Mouse (Mus musculus): ENCODE data around the gene Zg16. TPM values are rescaled to one million over a fixed set of nuclear protein-coding genes. Genes with fewer than 3 reads are reported as not detected.
A peak's percentile ranks its signal among the peaks of the same experiment; 100 is the strongest.
"Not testable (repeated sequence)": the region's sequence is repeated elsewhere in the genome, so short reads cannot be mapped to it uniquely, and the experiment has no call there.

The Zg16 gene
- polyA plus RNA-seq, 1 experiment from 2014 or later = not detected

GRCm38 (mm10) chr7:127085751-127086150 is 1.4 kb downstream of the Zg16 start:
- not testable (repeated sequence) for H3K4me3 ChIP-seq (ENCODE audit: low read depth, low read length); H3K27ac ChIP-seq (replicated peaks; ENCODE audit: low read depth, low read length); H3K9ac ChIP-seq (ENCODE audit: low read depth, low read length); H3K4me2 ChIP-seq (ENCODE audit: low read depth, low read length); H3K27me3 ChIP-seq (replicated peaks; ENCODE audit: control insufficient read depth, insufficient read depth, low read length); DNase-seq (ENCODE audit: low spot score); H3K4me1 ChIP-seq (ENCODE audit: control insufficient read depth, insufficient read depth, low read length); H3K9me3 ChIP-seq (ENCODE audit: control insufficient read depth, low read length); H3K36me3 ChIP-seq (ENCODE audit: control insufficient read depth, insufficient read depth, low read length); ATAC-seq (ENCODE audit: low read depth)
- WGBS = 78% methylated on average over 6 of the region's 6 CpGs

- H3K36me3 ChIP-seq (ENCODE audit: control insufficient read depth, insufficient read depth, low read length) = no peaks in the 10 kb centered on the region
- no peaks in the 10 kb centered on the region for H3K9me3 ChIP-seq (ENCODE audit: control insufficient read depth, low read length)
- no peak overlapping the region for H3K9ac ChIP-seq (ENCODE audit: low read depth, low read length)
- no peak overlapping the region for H3K27ac ChIP-seq (replicated peaks; ENCODE audit: low read depth, low read length)
- DNase-seq (ENCODE audit: low spot score) (no peak), ATAC-seq (ENCODE audit: low read depth) (no peak)
- 0 out of 2 replicates have a peak, but pooled peaks cover 3% of the 10 kb centered on the region for H3K4me1 ChIP-seq (ENCODE audit: control insufficient read depth, insufficient read depth, low read length)
- H3K4me3 ChIP-seq (ENCODE audit: low read depth, low read length) = no peak overlapping the region
- no peak overlapping the region for H3K4me2 ChIP-seq (ENCODE audit: low read depth, low read length)
- peaks cover 4% of the 10 kb centered on the region; the same call in 1 of the 2 replicates for H3K27me3 ChIP-seq (replicated peaks; ENCODE audit: control insufficient read depth, insufficient read depth, low read length)
- 70% methylated on average over 2 of the region's 2 CpGs for WGBS
Measured at GRCm38 (mm10) chr7:127084794-127085193, 2.3 kb downstream of the Zg16 start.

- H3K9ac ChIP-seq (ENCODE audit: low read depth, low read length) = no peak overlapping the region
- no peak overlapping the region for H3K4me3 ChIP-seq (ENCODE audit: low read depth, low read length)
- no peak for DNase-seq (ENCODE audit: low spot score)
- 0 out of 2 replicates have a peak, but pooled peaks cover under 1% of the 10 kb centered on the region for H3K4me1 ChIP-seq (ENCODE audit: control insufficient read depth, insufficient read depth, low read length)
- no peaks in the 10 kb centered on the region for H3K9me3 ChIP-seq (ENCODE audit: control insufficient read depth, low read length)
- no peak overlapping the region for H3K4me2 ChIP-seq (ENCODE audit: low read depth, low read length)
- ATAC-seq (ENCODE audit: low read depth) = no peak
- no peaks in the 10 kb centered on the region for H3K27me3 ChIP-seq (replicated peaks; ENCODE audit: control insufficient read depth, insufficient read depth, low read length)
- no peaks in the 10 kb centered on the region for H3K36me3 ChIP-seq (ENCODE audit: control insufficient read depth, insufficient read depth, low read length)
- WGBS = 86% methylated on average over 4 of the region's 4 CpGs
- no peak overlapping the region for H3K27ac ChIP-seq (replicated peaks; ENCODE audit: low read depth, low read length)
Measured at GRCm38 (mm10) chr7:127083689-127084088, 3.4 kb downstream of the Zg16 start.

- ATAC-seq (ENCODE audit: low read depth) = no peak
Measured at GRCm38 (mm10) chr7:127082995-127083394, 4.1 kb downstream of the Zg16 start.

GRCm38 (mm10) chr7:127082271-127082670 is 4.9 kb downstream of the Zg16 start:
- ATAC-seq (ENCODE audit: low read depth) = no peak
- Histone ChIP-seq H3K4me2 (ENCODE audit: low read depth, low read length) (no peak overlapping the region), H3K4me1 (ENCODE audit: control insufficient read depth, insufficient read depth, low read length) (no peaks in the 10 kb centered on the region), H3K27ac (replicated peaks; ENCODE audit: low read depth, low read length) (no peak overlapping the region), H3K4me3 (ENCODE audit: low read depth, low read length) (no peak overlapping the region), H3K27me3 (replicated peaks; ENCODE audit: control insufficient read depth, insufficient read depth, low read length) (no peaks in the 10 kb centered on the region), H3K9me3 (ENCODE audit: control insufficient read depth, low read length) (no peaks in the 10 kb centered on the region), H3K36me3 (ENCODE audit: control insufficient read depth, insufficient read depth, low read length) (no peaks in the 10 kb centered on the region), H3K9ac (ENCODE audit: low read depth, low read length) (no peak overlapping the region)
- DNase-seq (ENCODE audit: low spot score) = no peak
- 78% methylated on average over 8 of the region's 8 CpGs for WGBS

More at GRCm38 (mm10) chr7:127082995-127083394, 4.1 kb downstream of the Zg16 start:
- Histone ChIP-seq H3K4me1 (ENCODE audit: control insufficient read depth, insufficient read depth, low read length) (no peaks in the 10 kb centered on the region), H3K4me3 (ENCODE audit: low read depth, low read length) (no peak overlapping the region), H3K36me3 (ENCODE audit: control insufficient read depth, insufficient read depth, low read length) (no peaks in the 10 kb centered on the region), H3K4me2 (ENCODE audit: low read depth, low read length) (no peak overlapping the region), H3K9ac (ENCODE audit: low read depth, low read length) (no peak overlapping the region), H3K27ac (replicated peaks; ENCODE audit: low read depth, low read length) (no peak overlapping the region), H3K27me3 (replicated peaks; ENCODE audit: control insufficient read depth, insufficient read depth, low read length) (no peaks in the 10 kb centered on the region), H3K9me3 (ENCODE audit: control insufficient read depth, low read length) (no peaks in the 10 kb centered on the region)
- no peak for DNase-seq (ENCODE audit: low spot score)
- WGBS = 68% methylated on average over 2 of the region's 2 CpGs

GRCm38 (mm10) chr7:127080045-127080444 is 7.1 kb downstream of the Zg16 start:
- no peak overlapping the region for H3K27ac ChIP-seq (replicated peaks; ENCODE audit: low read depth, low read length)
- H3K27me3 ChIP-seq (replicated peaks; ENCODE audit: control insufficient read depth, insufficient read depth, low read length) = no peaks in the 10 kb centered on the region
- no peak overlapping the region for H3K4me2 ChIP-seq (ENCODE audit: low read depth, low read length)
- DNase-seq (ENCODE audit: low spot score) (no peak), ATAC-seq (ENCODE audit: low read depth) (no peak)
- no peak overlapping the region for H3K4me3 ChIP-seq (ENCODE audit: low read depth, low read length)
- 58% methylated on average over 3 of the region's 3 CpGs for WGBS
- no peaks in the 10 kb centered on the region for H3K36me3 ChIP-seq (ENCODE audit: control insufficient read depth, insufficient read depth, low read length)
- no peak overlapping the region for H3K9ac ChIP-seq (ENCODE audit: low read depth, low read length)
- no peaks in the 10 kb centered on the region for H3K9me3 ChIP-seq (ENCODE audit: control insufficient read depth, low read length)
- no peaks in the 10 kb centered on the region for H3K4me1 ChIP-seq (ENCODE audit: control insufficient read depth, insufficient read depth, low read length)

GRCm38 (mm10) chr7:127077692-127078091 is 9.4 kb downstream of the Zg16 start:
- Histone ChIP-seq H3K36me3 (ENCODE audit: control insufficient read depth, insufficient read depth, low read length) (no peaks in the 10 kb centered on the region), H3K27me3 (replicated peaks; ENCODE audit: control insufficient read depth, insufficient read depth, low read length) (no peaks in the 10 kb centered on the region), H3K9ac (ENCODE audit: low read depth, low read length) (no peak overlapping the region), H3K4me1 (ENCODE audit: control insufficient read depth, insufficient read depth, low read length) (no peaks in the 10 kb centered on the region), H3K4me3 (ENCODE audit: low read depth, low read length) (no peak overlapping the region), H3K27ac (replicated peaks; ENCODE audit: low read depth, low read length) (no peak overlapping the region), H3K9me3 (ENCODE audit: control insufficient read depth, low read length) (no peaks in the 10 kb centered on the region), H3K4me2 (ENCODE audit: low read depth, low read length) (no peak overlapping the region)
- DNase-seq (ENCODE audit: low spot score) (no peak), ATAC-seq (ENCODE audit: low read depth) (no peak)
- 74% methylated on average over 3 of the region's 3 CpGs for WGBS

GRCm38 (mm10) chr7:127076188-127076587 is 10.9 kb downstream of the Zg16 start:
- no peak for ATAC-seq (ENCODE audit: low read depth)
- Histone ChIP-seq H3K27me3 (replicated peaks; ENCODE audit: control insufficient read depth, insufficient read depth, low read length) (no peaks in the 10 kb centered on the region), H3K4me1 (ENCODE audit: control insufficient read depth, insufficient read depth, low read length) (no peaks in the 10 kb centered on the region), H3K27ac (replicated peaks; ENCODE audit: low read depth, low read length) (no peak overlapping the region), H3K4me2 (ENCODE audit: low read depth, low read length) (no peak overlapping the region), H3K4me3 (ENCODE audit: low read depth, low read length) (no peak overlapping the region), H3K9me3 (ENCODE audit: control insufficient read depth, low read length) (no peaks in the 10 kb centered on the region), H3K9ac (ENCODE audit: low read depth, low read length) (no peak overlapping the region), H3K36me3 (ENCODE audit: control insufficient read depth, insufficient read depth, low read length) (no peaks in the 10 kb centered on the region)
- 87% methylated on average over 5 of the region's 5 CpGs for WGBS
- DNase-seq (ENCODE audit: low spot score) = peak; percentile 6

GRCm38 (mm10) chr7:127073221-127073620 is 13.9 kb downstream of the Zg16 start:
- no peaks in the 10 kb centered on the region for H3K4me1 ChIP-seq (ENCODE audit: control insufficient read depth, insufficient read depth, low read length)
- no peaks in the 10 kb centered on the region for H3K9me3 ChIP-seq (ENCODE audit: control insufficient read depth, low read length)
- H3K27me3 ChIP-seq (replicated peaks; ENCODE audit: control insufficient read depth, insufficient read depth, low read length) = no peaks in the 10 kb centered on the region
- H3K27ac ChIP-seq (replicated peaks; ENCODE audit: low read depth, low read length) = no peak overlapping the region
- no peak overlapping the region for H3K4me2 ChIP-seq (ENCODE audit: low read depth, low read length)
- no peak for ATAC-seq (ENCODE audit: low read depth)
- WGBS = 81% methylated on average over 4 of the region's 4 CpGs
- no peak overlapping the region for H3K4me3 ChIP-seq (ENCODE audit: low read depth, low read length)
- no peak for DNase-seq (ENCODE audit: low spot score)
- H3K36me3 ChIP-seq (ENCODE audit: control insufficient read depth, insufficient read depth, low read length) = no peaks in the 10 kb centered on the region
- H3K9ac ChIP-seq (ENCODE audit: low read depth, low read length) = no peak overlapping the region
